Mouse (Mus musculus) cerebellum, postnatal 14 days (tissue): ENCODE measurements around the gene Ticam1.
"Not testable (repeated sequence)": the region's sequence is repeated elsewhere in the genome, so short reads cannot be mapped to it uniquely, and the experiment has no call there.

Source experiments
- DNase-seq, 2 experiments: peaks; one replicate each; pipeline ENCODE4 v3.0.0; 2021; ENCODE audit warnings: mixed read lengths in 2 of 2

Ticam1 gene

GRCm38 (mm10) chr17:56262645-56263094 lies 13.9 kb downstream of the Ticam1 start:
- no peak for DNase-seq

GRCm38 (mm10) chr17:56261166-56261565 lies 15.4 kb downstream of the Ticam1 start:
- DNase-seq = peak in 1 of 2 experiments; percentile 23

- no peak for DNase-seq
Measured at GRCm38 (mm10) chr17:56259301-56260037, 17.1 kb downstream of the Ticam1 start.

GRCm38 (mm10) chr17:56258812-56259211 lies 17.8 kb downstream of the Ticam1 start:
- DNase-seq = not testable (repeated sequence)

GRCm38 (mm10) chr17:56258269-56258668 lies 18.3 kb downstream of the Ticam1 start:
- DNase-seq = not testable (repeated sequence)

- peak in 1 of 2 experiments; percentile 49 for DNase-seq
Measured at GRCm38 (mm10) chr17:56257181-56257894, 19.2 kb downstream of the Ticam1 start.

GRCm38 (mm10) chr17:56256239-56256881 lies 20.2 kb downstream of the Ticam1 start, which contains the start of gene Fem1a:
Fem1a (plus strand) TSS chr17:56256810.
- DNase-seq = peak; percentile 91 to 94

GRCm38 (mm10) chr17:56255863-56256238 lies 20.7 kb downstream of the Ticam1 start:
- DNase-seq = peak; percentile 100

- peak; percentile 72 to 79 for DNase-seq
Measured at GRCm38 (mm10) chr17:56255429-56255828, 21.2 kb downstream of the Ticam1 start.

- no peak for DNase-seq
Measured at GRCm38 (mm10) chr17:56254695-56255094, 21.9 kb downstream of the Ticam1 start.

GRCm38 (mm10) chr17:56251136-56251829 lies 25.3 kb downstream of the Ticam1 start:
- peak; percentile 82 to 90 for DNase-seq

- no peak for DNase-seq
Measured at GRCm38 (mm10) chr17:56245608-56246007, 31.0 kb downstream of the Ticam1 start.

GRCm38 (mm10) chr17:56241541-56242401 lies 34.8 kb downstream of the Ticam1 start:
- DNase-seq = peak; percentile 89 to 91

- DNase-seq = peak; percentile 97 to 98
Measured at GRCm38 (mm10) chr17:56233818-56234469, 42.6 kb downstream of the Ticam1 start.

GRCm38 (mm10) chr17:56233389-56233788 lies 43.2 kb downstream of the Ticam1 start:
- DNase-seq = peak in 1 of 2 experiments; percentile 54

GRCm38 (mm10) chr17:56229943-56230342 lies 46.6 kb downstream of the Ticam1 start:
- no peak for DNase-seq

- DNase-seq = no peak
Measured at GRCm38 (mm10) chr17:56226566-56226965, 50.0 kb downstream of the Ticam1 start.

GRCm38 (mm10) chr17:56224916-56225315 lies 51.7 kb downstream of the Ticam1 start:
- no peak for DNase-seq

GRCm38 (mm10) chr17:56219805-56220204 lies 56.8 kb downstream of the Ticam1 start:
- no peak for DNase-seq
